Mouse (Mus musculus) liver, adult 2 months (tissue): ENCODE measurements around the gene Cttnbp2. TPM values are rescaled to one million over a fixed set of nuclear protein-coding genes. Genes with fewer than 3 reads are reported as not detected.
A peak's percentile ranks its signal among the peaks of the same experiment; 100 is the strongest.

Experiments
- DNase-seq: peaks from one replicate; pipeline ENCODE4 v3.0.0-alpha.2; 2011; ENCODE audit warnings: low read depth, low spot score; ENCODE audit errors: extremely low read depth
- H3K27ac ChIP-seq: fragments of 200-500 bp; replicated peaks from 2 replicates; pipeline ENCODE4 v1.5.1; 2012; ENCODE audit warnings: low read depth, mild to moderate bottlenecking, control low read depth, inconsistent platforms, low read length; ENCODE audit not compliant: insufficient read depth
- H3K27me3 ChIP-seq: fragments of 200-500 bp; 2 replicates; pipeline ENCODE4 v1.6.1; 2012; ENCODE audit warnings: mild to moderate bottlenecking, moderate library complexity, low read length, inconsistent platforms; ENCODE audit not compliant: control insufficient read depth, insufficient read depth
- H3K36me3 ChIP-seq: fragments of 200-500 bp; 2 replicates; pipeline ENCODE4 v1.6.1; 2012; ENCODE audit warnings: low read length, inconsistent platforms; ENCODE audit not compliant: control insufficient read depth, insufficient read depth
- H3K4me1 ChIP-seq: fragments of 200-500 bp; 2 replicates; pipeline ENCODE4 v1.6.1; 2011; ENCODE audit warnings: low read length; ENCODE audit not compliant: control insufficient read depth, insufficient read depth
- H3K4me3 ChIP-seq: fragments of 200-500 bp; 2 replicates; pipeline ENCODE4 v1.5.1; 2011; ENCODE audit warnings: low read depth, mild to moderate bottlenecking, control low read depth, low read length, moderate library complexity; ENCODE audit not compliant: insufficient read depth
- H3K79me2 ChIP-seq: fragments of 200-500 bp; 2 replicates; pipeline ENCODE4 v1.6.1; 2012; ENCODE audit warnings: inconsistent platforms, mild to moderate bottlenecking, low read length, moderate library complexity; ENCODE audit not compliant: control insufficient read depth, insufficient read depth
- H3K9ac ChIP-seq: fragments of 200-500 bp; 2 replicates; pipeline ENCODE4 v1.6.1; 2012; ENCODE audit warnings: low read depth, mild to moderate bottlenecking, control low read depth, inconsistent platforms, low read length
- CTCF ChIP-seq: fragments of 200-500 bp; IDR thresholded peaks from 2 replicates; pipeline ENCODE4 v1.5.1; 2011; ENCODE audit warnings: low read depth, low read length, control low read depth
- POLR2A ChIP-seq: fragments of 200-500 bp; IDR thresholded peaks from 2 replicates; pipeline ENCODE4 v1.6.1; 2011; ENCODE audit warnings: low read length, control low read depth; ENCODE audit not compliant: insufficient read depth; ENCODE audit errors: extremely low read depth
- WGBS: fragments of 180-500 bp; shearing (Covaris S2); methylation state at CpG from one replicate; pipeline ENCODE4 v1.1.7; 2018; 5-methylcytosine and 5-hydroxymethylcytosine counted together
- polyA plus RNA-seq: library from polyadenylated mRNA; depleted of rRNA; stranded (reverse); fragments of >200 nt; gene quantifications from 2 replicates; pipeline ENCODE4 v1.2.3, GENCODE M21; 2012
- total RNA-seq: library from RNA; depleted of rRNA; stranded (reverse); fragments of >200 nt; gene quantifications from 2 replicates; pipeline ENCODE4 v1.2.3, GENCODE M21; 2014

Cttnbp2 gene
- total and polyA plus RNA-seq, 2 experiments = 0.05 to 0.18 TPM

DNA sequence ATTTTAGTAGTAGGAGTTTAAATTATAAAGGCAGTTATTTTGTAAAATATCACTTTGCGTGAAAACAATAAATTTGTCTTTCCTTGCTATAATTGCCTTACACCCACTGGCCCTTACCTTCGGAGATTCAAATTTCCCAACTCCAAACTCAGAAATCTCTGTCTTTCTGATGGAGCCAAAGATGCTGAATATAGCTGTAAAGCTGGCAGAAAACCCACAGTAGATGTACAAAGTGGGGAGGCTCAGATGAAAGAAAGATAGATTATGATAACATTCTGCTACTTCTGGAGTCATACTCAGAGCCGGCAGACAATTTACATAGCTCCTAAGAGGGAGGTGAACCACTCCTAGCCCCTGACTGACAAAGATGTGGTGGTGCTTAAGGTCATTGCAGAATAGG is 15.8 kb upstream of the Cttnbp2 start:
- Histone ChIP-seq H3K4me3 (no peak overlapping the region), H3K27me3 (no peaks in the 10 kb centered on the region), H3K9ac (no peak overlapping the region), H3K4me1 (no peaks in the 10 kb centered on the region), H3K79me2 (no peaks in the 10 kb centered on the region), H3K36me3 (no peaks in the 10 kb centered on the region), H3K27ac (no peak overlapping the region)
- TF ChIP-seq CTCF (no peak), POLR2A (no peak)
- DNase-seq = no peak
- 84% methylated on average over 3 of the region's 3 CpGs for WGBS

DNA sequence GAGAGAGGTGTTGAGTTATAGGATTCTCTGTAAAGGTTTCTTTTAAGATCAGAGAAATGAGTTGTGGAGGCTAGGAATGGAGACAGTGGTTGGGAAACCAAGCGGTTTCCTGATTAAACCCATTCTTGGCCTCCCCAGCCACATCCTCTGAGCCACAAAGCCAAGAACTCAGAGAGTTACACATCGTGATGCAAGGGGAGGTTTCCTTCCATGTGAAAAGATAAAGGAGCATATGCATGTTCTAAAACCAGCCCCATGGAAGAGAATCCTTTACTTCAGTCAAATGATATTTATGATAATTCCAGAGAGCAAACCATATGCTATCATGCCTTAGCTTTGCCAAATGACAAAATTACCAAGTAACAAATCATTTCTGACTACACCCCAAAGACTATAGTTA is 3.0 kb upstream of the Cttnbp2 start:
- peaks cover 14% of the 10 kb centered on the region for H3K27me3 ChIP-seq
- no peak for DNase-seq
- 66% methylated on average over 2 of the region's 2 CpGs for WGBS
- H3K79me2 ChIP-seq = no peaks in the 10 kb centered on the region
- TF ChIP-seq POLR2A (no peak), CTCF (no peak)
- no peak overlapping the region for H3K9ac ChIP-seq
- H3K27ac ChIP-seq = no peak overlapping the region
- no peaks in the 10 kb centered on the region for H3K36me3 ChIP-seq
- H3K4me3 ChIP-seq = no peak overlapping the region
- H3K4me1 ChIP-seq = no peaks in the 10 kb centered on the region

DNA sequence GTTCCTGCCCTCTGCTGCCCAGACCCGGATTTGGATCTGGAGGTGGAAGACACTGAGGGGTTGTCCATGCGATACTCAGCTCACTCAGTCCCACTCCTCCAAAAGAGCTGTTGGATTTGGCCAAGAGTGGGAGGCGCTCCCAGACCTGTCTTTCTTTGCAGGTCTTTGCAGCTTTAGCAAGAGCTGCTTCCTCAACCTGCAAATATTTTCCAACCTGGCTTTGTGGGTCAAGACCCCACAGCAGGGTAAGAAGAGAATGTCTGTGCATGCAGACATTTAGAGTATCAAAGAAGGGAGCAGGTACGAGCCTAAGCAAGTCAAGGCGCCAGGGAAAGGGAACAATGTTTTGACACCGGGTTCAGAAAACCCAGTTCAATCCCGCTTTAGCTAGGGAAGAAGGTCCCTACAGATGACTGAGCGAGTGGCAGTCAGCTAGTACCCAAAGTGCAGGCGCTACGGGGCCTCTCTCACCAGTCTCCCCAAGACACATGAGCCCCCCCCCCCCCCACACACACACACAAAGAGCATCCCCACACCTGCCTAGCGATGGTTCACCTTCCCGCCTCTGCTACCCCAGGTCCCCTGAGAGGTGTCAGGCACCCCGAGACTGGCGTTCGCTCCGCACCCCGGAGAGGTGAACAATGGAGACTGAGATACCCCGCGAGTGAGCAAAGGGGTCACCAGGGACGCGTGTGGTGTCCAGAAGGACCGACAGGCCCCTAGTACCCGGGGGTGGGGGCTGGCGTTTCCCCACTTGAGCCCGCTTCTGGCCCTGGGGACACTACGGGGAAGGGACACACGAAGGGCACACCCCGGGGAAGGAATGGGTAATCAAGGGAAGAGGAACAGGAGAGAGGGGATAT is 801 bp downstream of the Cttnbp2 start:
- H3K27me3 ChIP-seq = peaks cover 14% of the 10 kb centered on the region
- DNase-seq = no peak
- no peaks in the 10 kb centered on the region for H3K79me2 ChIP-seq
- H3K4me3 ChIP-seq = peak overlapping the region; percentile 57
- peak overlapping the region; percentile 48 for H3K9ac ChIP-seq
- no peak for TF ChIP-seq POLR2A
- no peak for TF ChIP-seq CTCF
- H3K27ac ChIP-seq = no peak overlapping the region
- WGBS = 4% methylated on average over 28 of the region's 28 CpGs
- no peaks in the 10 kb centered on the region for H3K4me1 ChIP-seq
- H3K36me3 ChIP-seq = no peaks in the 10 kb centered on the region

DNA sequence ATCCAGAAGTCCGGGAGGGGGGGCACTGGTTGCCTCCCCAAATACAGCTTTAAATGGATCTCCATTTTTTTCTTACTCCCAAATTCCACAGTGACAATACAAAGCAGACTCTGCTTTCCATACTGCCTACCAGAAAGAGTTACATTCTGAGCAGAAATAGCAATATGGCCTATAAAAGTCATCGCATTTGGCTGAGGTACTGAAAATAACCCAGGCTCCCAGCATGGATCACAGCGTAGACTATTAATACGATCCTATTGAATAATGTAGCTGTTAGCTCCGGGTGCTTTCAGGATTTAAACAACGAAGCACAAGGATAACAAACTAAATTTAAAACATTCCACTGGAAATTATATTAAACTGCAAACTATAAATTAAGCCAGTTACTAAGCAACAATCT is 2.8 kb downstream of the Cttnbp2 start:
- Histone ChIP-seq H3K9ac (no peak overlapping the region), H3K4me1 (no peaks in the 10 kb centered on the region), H3K27ac (no peak overlapping the region), H3K27me3 (peaks cover 14% of the 10 kb centered on the region), H3K79me2 (no peaks in the 10 kb centered on the region), H3K4me3 (no peak overlapping the region), H3K36me3 (no peaks in the 10 kb centered on the region)
- WGBS = 92% methylated on average over 6 of the region's 6 CpGs
- TF ChIP-seq POLR2A = no peak
- TF ChIP-seq CTCF = no peak
- no peak for DNase-seq

DNA sequence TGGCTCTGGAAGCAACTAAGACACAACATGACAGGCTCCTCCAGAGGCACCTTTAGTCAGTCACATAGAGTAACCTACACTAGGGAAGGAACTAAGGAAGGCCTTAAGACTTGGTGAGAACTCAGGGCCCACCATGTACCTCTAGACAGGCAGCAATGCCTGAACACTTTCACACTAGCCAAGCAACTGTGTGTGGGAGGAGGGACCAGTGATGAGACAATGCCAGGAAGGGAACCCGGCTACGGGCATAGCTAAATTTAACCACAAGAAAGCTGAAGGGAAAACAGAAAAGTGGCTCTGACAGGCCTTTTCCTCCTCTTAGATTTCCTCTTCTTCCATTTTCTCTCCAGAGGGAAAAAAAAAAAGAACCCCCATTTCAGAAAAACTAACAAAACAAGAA is 6.6 kb downstream of the Cttnbp2 start:
- Histone ChIP-seq H3K9ac (no peak overlapping the region), H3K4me3 (no peak overlapping the region), H3K27me3 (no peaks in the 10 kb centered on the region), H3K27ac (no peak overlapping the region), H3K79me2 (no peaks in the 10 kb centered on the region), H3K4me1 (no peaks in the 10 kb centered on the region), H3K36me3 (no peaks in the 10 kb centered on the region)
- WGBS = 59% methylated on average over 2 of the region's 2 CpGs
- no peak for DNase-seq
- TF ChIP-seq POLR2A (no peak), CTCF (no peak)

DNA sequence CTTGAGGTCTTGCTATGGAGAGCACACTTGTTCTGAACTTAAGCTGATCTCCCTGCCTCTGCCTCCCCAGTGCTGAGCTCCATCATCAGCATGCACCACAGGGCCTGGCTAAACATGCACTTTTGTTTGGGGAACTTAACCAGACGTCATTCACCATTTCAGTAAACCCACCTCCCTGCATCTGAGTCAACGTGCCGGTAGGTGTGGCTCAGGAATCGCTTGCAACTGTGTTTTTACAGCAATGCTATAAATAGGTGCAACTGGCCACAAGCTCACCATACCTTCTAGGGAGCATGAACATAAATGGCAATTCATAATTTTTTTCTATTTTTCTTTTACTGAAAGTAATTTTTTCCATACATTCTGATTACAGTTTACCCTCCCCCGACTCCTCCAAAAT is 14.8 kb downstream of the Cttnbp2 start:
- TF ChIP-seq CTCF = no peak
- no peak for TF ChIP-seq POLR2A
- Histone ChIP-seq H3K27ac (no peak overlapping the region), H3K79me2 (no peaks in the 10 kb centered on the region), H3K27me3 (no peaks in the 10 kb centered on the region; the same call in 1 of the 2 replicates), H3K4me1 (no peaks in the 10 kb centered on the region), H3K4me3 (no peak overlapping the region), H3K9ac (no peak overlapping the region), H3K36me3 (no peaks in the 10 kb centered on the region)
- 68% methylated on average over 5 of the region's 5 CpGs for WGBS
- no peak for DNase-seq
